Mouse (Mus musculus) urinary bladder, postnatal 14 days (tissue): ENCODE measurements around the gene Dnajc16.
"Not testable (repeated sequence)": the region's sequence is repeated elsewhere in the genome, so short reads cannot be mapped to it uniquely, and the experiment has no call there.

Experiments used
- DNase-seq: peaks from one replicate; pipeline ENCODE4 v3.0.0; 2021; ENCODE audit warnings: low spot score

The Dnajc16 gene

GRCm38 (mm10) chr4:141796356-141796755 lies 5.6 kb upstream of the Dnajc16 start:
- DNase-seq = no peak

GRCm38 (mm10) chr4:141794152-141794535 lies 3.4 kb upstream of the Dnajc16 start:
- DNase-seq = no peak

- DNase-seq = peak; percentile 99
Measured at GRCm38 (mm10) chr4:141793282-141794151, 2.8 kb upstream of the Dnajc16 start, which contains the start of gene Casp9. Gene Casp9 (plus strand): TSS chr4:141793612.

- peak; percentile 18 for DNase-seq
Measured at GRCm38 (mm10) chr4:141792554-141793281, 2.0 kb upstream of the Dnajc16 start.

GRCm38 (mm10) chr4:141791951-141792350 lies 1.2 kb upstream of the Dnajc16 start:
- no peak for DNase-seq

- DNase-seq = no peak
Measured at GRCm38 (mm10) chr4:141791486-141791885, 755 bp upstream of the Dnajc16 start.

GRCm38 (mm10) chr4:141789564-141790218 lies 1.0 kb downstream of the Dnajc16 start:
- no peak for DNase-seq

- DNase-seq = no peak
Measured at GRCm38 (mm10) chr4:141787462-141787861, 3.3 kb downstream of the Dnajc16 start.

- no peak for DNase-seq
Measured at GRCm38 (mm10) chr4:141787046-141787445, 3.7 kb downstream of the Dnajc16 start.

GRCm38 (mm10) chr4:141786141-141786540 lies 4.6 kb downstream of the Dnajc16 start:
- no peak for DNase-seq

- no peak for DNase-seq
Measured at GRCm38 (mm10) chr4:141784835-141785234, 5.9 kb downstream of the Dnajc16 start.

- no peak for DNase-seq
Measured at GRCm38 (mm10) chr4:141781201-141781985, 9.3 kb downstream of the Dnajc16 start.

- DNase-seq = no peak
Measured at GRCm38 (mm10) chr4:141779828-141780227, 10.9 kb downstream of the Dnajc16 start.

GRCm38 (mm10) chr4:141773019-141773418 lies 17.7 kb downstream of the Dnajc16 start:
- DNase-seq = not testable (repeated sequence)

- DNase-seq = no peak
Measured at GRCm38 (mm10) chr4:141771823-141772222, 18.9 kb downstream of the Dnajc16 start.

GRCm38 (mm10) chr4:141769501-141770160 lies 21.1 kb downstream of the Dnajc16 start:
- DNase-seq = no peak

- peak; percentile 53 for DNase-seq
Measured at GRCm38 (mm10) chr4:141767353-141768036, 23.2 kb downstream of the Dnajc16 start.

- DNase-seq = no peak
Measured at GRCm38 (mm10) chr4:141766668-141767352, 23.9 kb downstream of the Dnajc16 start.

GRCm38 (mm10) chr4:141766316-141766667 lies 24.4 kb downstream of the Dnajc16 start:
- no peak for DNase-seq

- no peak for DNase-seq
Measured at GRCm38 (mm10) chr4:141765008-141765407, 25.7 kb downstream of the Dnajc16 start.
